Mouse (Mus musculus): Measurements from ENCODE around the gene Trim41.
A peak's percentile ranks its signal among the peaks of the same experiment; 100 is the strongest.
"Not testable (repeated sequence)": the region's sequence is repeated elsewhere in the genome, so short reads cannot be mapped to it uniquely, and the experiment has no call there.

The Trim41 gene

GRCm38 (mm10) chr11:48816800-48817665 is at the start of gene Trim41:
Gene Trim41, minus strand, starts transcription at chr11:48817353.
- DNase-seq (ENCODE audit: low read depth): peak; percentile 99

GRCm38 (mm10) chr11:48866481-48866880 is 49.3 kb upstream of the Trim41 start:
- no peak for DNase-seq (ENCODE audit: low read depth)

- no peak for DNase-seq (ENCODE audit: low read depth)
These were observed 46.7 kb upstream of the Trim41 start for GRCm38 (mm10) chr11:48863808-48864207.

GRCm38 (mm10) chr11:48862784-48863319 is 45.7 kb upstream of the Trim41 start:
- DNase-seq (ENCODE audit: low read depth): no peak

- DNase-seq (ENCODE audit: low read depth): peak; percentile 90
These were observed 41.9 kb upstream of the Trim41 start for GRCm38 (mm10) chr11:48859014-48859413.

GRCm38 (mm10) chr11:48853474-48854180 is 36.5 kb upstream of the Trim41 start:
- peak; percentile 94 for DNase-seq (ENCODE audit: low read depth)

GRCm38 (mm10) chr11:48852624-48853473 is 35.7 kb upstream of the Trim41 start:
- no peak for DNase-seq (ENCODE audit: low read depth)

- DNase-seq (ENCODE audit: low read depth): no peak
These were observed 35.0 kb upstream of the Trim41 start for GRCm38 (mm10) chr11:48852190-48852589.

- peak; percentile 38 for DNase-seq (ENCODE audit: low read depth)
These were observed 34.3 kb upstream of the Trim41 start for GRCm38 (mm10) chr11:48851270-48851995.

- DNase-seq (ENCODE audit: low read depth): no peak
These were observed 33.1 kb upstream of the Trim41 start for GRCm38 (mm10) chr11:48850240-48850639.

- DNase-seq (ENCODE audit: low read depth): no peak
These were observed 29.7 kb upstream of the Trim41 start for GRCm38 (mm10) chr11:48846881-48847280.

GRCm38 (mm10) chr11:48846362-48846761 is 29.2 kb upstream of the Trim41 start:
- not testable (repeated sequence) for DNase-seq (ENCODE audit: low read depth)

GRCm38 (mm10) chr11:48845244-48845815 is 28.2 kb upstream of the Trim41 start:
- no peak for DNase-seq (ENCODE audit: low read depth)

- DNase-seq (ENCODE audit: low read depth): no peak
These were observed 27.2 kb upstream of the Trim41 start for GRCm38 (mm10) chr11:48844309-48844708.

GRCm38 (mm10) chr11:48843202-48843601 is 26.0 kb upstream of the Trim41 start:
- no peak for DNase-seq (ENCODE audit: low read depth)

GRCm38 (mm10) chr11:48842378-48842792 is 25.2 kb upstream of the Trim41 start:
- DNase-seq (ENCODE audit: low read depth): no peak

GRCm38 (mm10) chr11:48841213-48841612 is 24.1 kb upstream of the Trim41 start:
- DNase-seq (ENCODE audit: low read depth): no peak

- no peak for DNase-seq (ENCODE audit: low read depth)
These were observed 23.7 kb upstream of the Trim41 start for GRCm38 (mm10) chr11:48840805-48841204.

GRCm38 (mm10) chr11:48838879-48839680 is 21.9 kb upstream of the Trim41 start:
- DNase-seq (ENCODE audit: low read depth): no peak
